Mouse (Mus musculus): ENCODE results near the gene Sash1. TPM values are rescaled to one million over a fixed set of nuclear protein-coding genes. Genes with fewer than 3 reads are reported as not detected.

Gene Sash1
- total and polyA plus RNA-seq, 3 experiments = 0.16 TPM; not detected in 2

- no peak for ATAC-seq (ENCODE audit: extremely low read depth, insufficient number of reproducible peaks, low FRiP score, poor library complexity, severe bottlenecking)
- no peak for TF ChIP-seq GATA2 (IDR thresholded peaks at IDR 0.05; ENCODE audit: borderline replicate concordance, low read depth, low read length)
- no peak for TF ChIP-seq CTCF (IDR thresholded peaks at IDR 0.05; ENCODE audit: low read depth, low read length)
- TF ChIP-seq TAL1 (conservative IDR thresholded peaks at IDR 0.05; ENCODE audit: low read depth, low read length) = no peak
- TF ChIP-seq POLR2AphosphoS5 (IDR thresholded peaks at IDR 0.05; ENCODE audit: insufficient replicate concordance, low read depth, low read length) = no peak
- no peak for TF ChIP-seq GATA1 (IDR thresholded peaks at IDR 0.05; ENCODE audit: borderline replicate concordance, low read length)
- H3K36me3 ChIP-seq (replicated peaks) = no peaks in the 10 kb centered on the region
Observed at GRCm38 (mm10) chr10:8890511-8890910, 4.6 kb upstream of the Sash1 start.

GRCm38 (mm10) chr10:8889341-8889740 lies 3.5 kb upstream of the Sash1 start:
- DNase-seq (ENCODE audit: low spot score) = no peak
- Histone ChIP-seq H3K4me3 (ENCODE audit: low read depth, low read length) (no peak overlapping the region), H3K36me3 (replicated peaks) (no peaks in the 10 kb centered on the region), H3K9me3 (replicated peaks) (peaks cover 24% of the 10 kb centered on the region), H3K27me3 (ENCODE audit: insufficient read depth, low read length) (no peaks in the 10 kb centered on the region), H3K4me1 (ENCODE audit: insufficient read depth, low read depth, low read length) (no peaks in the 10 kb centered on the region)
- TF ChIP-seq GATA1 (IDR thresholded peaks at IDR 0.05; ENCODE audit: borderline replicate concordance, low read length) = no peak
- TF ChIP-seq POLR2AphosphoS5 (IDR thresholded peaks at IDR 0.05; ENCODE audit: insufficient replicate concordance, low read depth, low read length) = no peak
- TF ChIP-seq TAL1 (conservative IDR thresholded peaks at IDR 0.05; ENCODE audit: low read depth, low read length) = no peak
- TF ChIP-seq CTCF (IDR thresholded peaks at IDR 0.05; ENCODE audit: low read depth, low read length) = no peak
- no peak for TF ChIP-seq GATA2 (IDR thresholded peaks at IDR 0.05; ENCODE audit: borderline replicate concordance, low read depth, low read length)
- ATAC-seq (ENCODE audit: extremely low read depth, insufficient number of reproducible peaks, low FRiP score, poor library complexity, severe bottlenecking) = no peak

More at GRCm38 (mm10) chr10:8890511-8890910, 4.6 kb upstream of the Sash1 start:
- Histone ChIP-seq H3K27me3 (ENCODE audit: insufficient read depth, low read length) (no peaks in the 10 kb centered on the region), H3K9me3 (replicated peaks) (peaks cover 30% of the 10 kb centered on the region), H3K4me1 (ENCODE audit: insufficient read depth, low read depth, low read length) (no peaks in the 10 kb centered on the region), H3K4me3 (ENCODE audit: low read depth, low read length) (no peak overlapping the region)
- DNase-seq (ENCODE audit: low spot score) = no peak

GRCm38 (mm10) chr10:8886528-8886854 lies 621 bp upstream of the Sash1 start:
- TF ChIP-seq CTCF (IDR thresholded peaks at IDR 0.05; ENCODE audit: low read depth, low read length) (no peak), GATA2 (IDR thresholded peaks at IDR 0.05; ENCODE audit: borderline replicate concordance, low read depth, low read length) (no peak), TAL1 (conservative IDR thresholded peaks at IDR 0.05; ENCODE audit: low read depth, low read length) (no peak), POLR2AphosphoS5 (IDR thresholded peaks at IDR 0.05; ENCODE audit: insufficient replicate concordance, low read depth, low read length) (no peak), GATA1 (IDR thresholded peaks at IDR 0.05; ENCODE audit: borderline replicate concordance, low read length) (no peak)
- ATAC-seq (ENCODE audit: extremely low read depth, insufficient number of reproducible peaks, low FRiP score, poor library complexity, severe bottlenecking) (no peak), DNase-seq (ENCODE audit: low spot score) (no peak)
- H3K9me3 ChIP-seq (replicated peaks) = peaks cover 18% of the 10 kb centered on the region
- H3K27me3 ChIP-seq (ENCODE audit: insufficient read depth, low read length) = no peaks in the 10 kb centered on the region
- no peak overlapping the region for H3K4me3 ChIP-seq (ENCODE audit: low read depth, low read length)
- no peaks in the 10 kb centered on the region for H3K4me1 ChIP-seq (ENCODE audit: insufficient read depth, low read depth, low read length)
- no peaks in the 10 kb centered on the region for H3K36me3 ChIP-seq (replicated peaks)

GRCm38 (mm10) chr10:8885201-8885600 lies 669 bp downstream of the Sash1 start:
- DNase-seq (ENCODE audit: low spot score) (no peak), ATAC-seq (ENCODE audit: extremely low read depth, insufficient number of reproducible peaks, low FRiP score, poor library complexity, severe bottlenecking) (no peak)
- TF ChIP-seq GATA1 (IDR thresholded peaks at IDR 0.05; ENCODE audit: borderline replicate concordance, low read length) (no peak), TAL1 (conservative IDR thresholded peaks at IDR 0.05; ENCODE audit: low read depth, low read length) (no peak), GATA2 (IDR thresholded peaks at IDR 0.05; ENCODE audit: borderline replicate concordance, low read depth, low read length) (no peak), CTCF (IDR thresholded peaks at IDR 0.05; ENCODE audit: low read depth, low read length) (no peak), POLR2AphosphoS5 (IDR thresholded peaks at IDR 0.05; ENCODE audit: insufficient replicate concordance, low read depth, low read length) (no peak)
- Histone ChIP-seq H3K4me1 (ENCODE audit: insufficient read depth, low read depth, low read length) (no peaks in the 10 kb centered on the region), H3K9me3 (replicated peaks) (peaks cover 26% of the 10 kb centered on the region), H3K36me3 (replicated peaks) (no peaks in the 10 kb centered on the region), H3K27me3 (ENCODE audit: insufficient read depth, low read length) (no peaks in the 10 kb centered on the region), H3K4me3 (ENCODE audit: low read depth, low read length) (no peak overlapping the region)

- Histone ChIP-seq H3K4me1 (ENCODE audit: insufficient read depth, low read depth, low read length) (no peaks in the 10 kb centered on the region), H3K9me3 (replicated peaks) (peaks cover 26% of the 10 kb centered on the region), H3K4me3 (ENCODE audit: low read depth, low read length) (no peak overlapping the region), H3K27me3 (ENCODE audit: insufficient read depth, low read length) (no peaks in the 10 kb centered on the region), H3K36me3 (replicated peaks) (no peaks in the 10 kb centered on the region)
- DNase-seq (ENCODE audit: low spot score) = no peak
- TF ChIP-seq TAL1 (conservative IDR thresholded peaks at IDR 0.05; ENCODE audit: low read depth, low read length) (no peak), GATA1 (IDR thresholded peaks at IDR 0.05; ENCODE audit: borderline replicate concordance, low read length) (no peak), GATA2 (IDR thresholded peaks at IDR 0.05; ENCODE audit: borderline replicate concordance, low read depth, low read length) (no peak), CTCF (IDR thresholded peaks at IDR 0.05; ENCODE audit: low read depth, low read length) (no peak), POLR2AphosphoS5 (IDR thresholded peaks at IDR 0.05; ENCODE audit: insufficient replicate concordance, low read depth, low read length) (no peak)
- no peak for ATAC-seq (ENCODE audit: extremely low read depth, insufficient number of reproducible peaks, low FRiP score, poor library complexity, severe bottlenecking)
Observed at GRCm38 (mm10) chr10:8884565-8884964, 1.3 kb downstream of the Sash1 start.

- no peak for ATAC-seq (ENCODE audit: extremely low read depth, insufficient number of reproducible peaks, low FRiP score, poor library complexity, severe bottlenecking)
- no peaks in the 10 kb centered on the region for H3K4me1 ChIP-seq (ENCODE audit: insufficient read depth, low read depth, low read length)
- no peaks in the 10 kb centered on the region for H3K27me3 ChIP-seq (ENCODE audit: insufficient read depth, low read length)
- DNase-seq (ENCODE audit: low spot score) = no peak
- H3K9me3 ChIP-seq (replicated peaks) = peaks cover 32% of the 10 kb centered on the region
- TF ChIP-seq TAL1 (conservative IDR thresholded peaks at IDR 0.05; ENCODE audit: low read depth, low read length) = no peak
- no peak for TF ChIP-seq POLR2AphosphoS5 (IDR thresholded peaks at IDR 0.05; ENCODE audit: insufficient replicate concordance, low read depth, low read length)
- no peak for TF ChIP-seq GATA2 (IDR thresholded peaks at IDR 0.05; ENCODE audit: borderline replicate concordance, low read depth, low read length)
- no peak for TF ChIP-seq CTCF (IDR thresholded peaks at IDR 0.05; ENCODE audit: low read depth, low read length)
- TF ChIP-seq GATA1 (IDR thresholded peaks at IDR 0.05; ENCODE audit: borderline replicate concordance, low read length) = no peak
- no peaks in the 10 kb centered on the region for H3K36me3 ChIP-seq (replicated peaks)
- H3K4me3 ChIP-seq (ENCODE audit: low read depth, low read length) = no peak overlapping the region
Observed at GRCm38 (mm10) chr10:8883686-8884085, 2.2 kb downstream of the Sash1 start.

Measured in G1E (cell line).